In the genomic region with DNA sequence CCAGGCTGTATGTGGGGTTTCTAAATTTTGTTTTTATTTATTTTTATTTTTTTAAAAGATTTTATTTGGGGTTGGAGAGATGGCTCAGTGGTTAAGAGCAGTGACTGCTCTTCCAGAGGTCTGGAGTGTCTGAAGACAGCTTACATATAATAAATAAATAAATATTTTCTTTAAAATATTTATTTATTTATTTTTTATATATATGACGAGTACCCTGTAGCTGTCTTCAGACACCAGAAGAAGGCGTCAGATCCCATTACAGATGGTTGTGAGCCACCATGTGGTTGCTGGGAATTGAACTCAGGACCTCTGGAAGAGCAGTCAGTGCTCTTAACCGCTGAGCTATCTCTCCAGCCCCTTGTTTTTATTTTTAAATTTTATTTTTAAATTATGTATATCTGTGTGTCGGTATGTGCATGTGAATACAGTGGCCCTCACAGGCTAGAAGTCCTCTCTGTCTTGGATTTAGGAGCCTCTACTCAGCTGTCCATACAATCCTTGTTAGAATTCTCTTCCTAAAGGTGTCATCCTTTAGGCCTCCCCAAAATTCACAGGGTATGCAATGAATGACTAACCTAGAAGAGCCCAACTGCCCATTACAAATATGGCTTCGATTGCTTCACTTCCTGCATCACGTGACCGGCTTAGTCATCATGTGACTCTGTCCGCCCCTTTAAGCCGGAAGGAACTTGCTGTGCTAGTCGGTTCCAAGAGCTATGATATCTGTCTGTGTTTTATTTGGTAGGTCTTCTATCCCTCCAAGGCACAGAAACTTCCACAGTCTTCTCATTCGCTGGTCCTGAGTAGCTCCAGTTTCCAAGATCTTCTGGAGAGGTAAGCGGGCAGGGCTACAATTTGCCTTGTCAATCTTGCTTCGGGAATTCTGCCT, we compare ENCODE assay signal across 8 mouse cellular contexts. TPM values are rescaled to one million over a fixed set of nuclear protein-coding genes. Genes with fewer than 3 reads are reported as not detected.
DNase-seq lines count a peak whose midpoint lies in the region; ATAC-seq lines count a peak whose summit lies in the region.

TSS of gene Gba (plus strand) at position 676 of the 889 bp plus-strand sequence.

- peak within 1 kb of the TSS; percentile 67 for H3K9ac ChIP-seq in hindbrain, embryonic 16.5 days (ENCODE audit: low read depth, low read length)

- no peaks in the 10 kb centered on the region for H3K9me3 ChIP-seq in hindbrain, embryonic 16.5 days (ENCODE audit: control insufficient read depth, low read length)

- H3K4me2 ChIP-seq in hindbrain, embryonic 16.5 days (ENCODE audit: low read length), result peak within 1 kb of the TSS; percentile 87

- peaks cover 36% of the 10 kb centered on the region for H3K79me2 ChIP-seq in macrophage (ENCODE audit: inconsistent target)

- H3K4me1 ChIP-seq in hindbrain, embryonic 16.5 days (ENCODE audit: control insufficient read depth, insufficient read depth, low read depth, low read length), result peaks cover 5% of the 10 kb centered on the region

- H3K27me3 ChIP-seq in hindbrain, embryonic 16.5 days (replicated peaks; ENCODE audit: control insufficient read depth, insufficient read depth, low read length), result no peaks in the 10 kb centered on the region

- H3K27ac ChIP-seq in hindbrain, embryonic 16.5 days (ENCODE audit: low read depth, low read length), result peak within 1 kb of the TSS; percentile 10; the same call in 1 of the 2 replicates
- peak within 1 kb of the TSS; percentile 72 for H3K27ac ChIP-seq in macrophage

- peaks cover 13% of the 10 kb centered on the region; the same call in 1 of the 2 replicates for H3K36me3 ChIP-seq in hindbrain, embryonic 16.5 days (ENCODE audit: control insufficient read depth, insufficient read depth, low read length)
- peaks cover 36% of the 10 kb centered on the region for H3K36me3 ChIP-seq in macrophage (ENCODE audit: inconsistent target)

- WGBS in hindbrain, embryonic 16.5 days, result 25% methylated on average over 13 of the region's 13 CpGs
- WGBS in macrophage (ENCODE audit: missing documents), result 23% methylated on average over 12 of the region's 13 CpGs

- DNase-seq in WW6 (ENCODE audit: low read depth, low spot score), result peak; percentile 64
- peak; percentile 84 to 91 for DNase-seq in cerebellum, postnatal 36 days
- peak; percentile 88 for DNase-seq in gastrocnemius, adult 18-20 months (ENCODE audit: low spot score)
- DNase-seq in left cerebral cortex, adult 18-20 months (ENCODE audit: low spot score in 2 of 2), result peak; percentile 87 to 88
- peak; percentile 89 for DNase-seq in right cerebral cortex, adult 18-20 months
- peak; percentile 89 for DNase-seq in urinary bladder, postnatal 25 days (ENCODE audit: low spot score)

- ATAC-seq in hindbrain, embryonic 16.5 days, result peak; percentile 89

- H3K4me3 ChIP-seq in hindbrain, embryonic 16.5 days (ENCODE audit: low read length), result peak within 1 kb of the TSS; percentile 59
- peak within 1 kb of the TSS; percentile 80 for H3K4me3 ChIP-seq in macrophage (ENCODE audit: inconsistent target)

RNA-seq across cellular contexts. Expression of gene Gba, which starts in this region (rescaled TPM):
- total RNA-seq in gastrocnemius, adult 18-20 months (2021), result 10 to 100 TPM; 15.5 to 17.8 TPM
- polyA plus RNA-seq in hindbrain, embryonic 16.5 days (2015; fragmentation: Nextera tagmentation; extraction: Ambion mirVana), result 51.8 and 54.0 TPM in 2 replicates
- total RNA-seq in left cerebral cortex, adult 18-20 months (2021), result 10 to 100 TPM; 61.5 to 64.9 TPM
- 100 to 1,000 TPM in 25 of 26 experiments, 10 to 100 TPM in 1; 94.8 to 225 (median 139) TPM for total RNA-seq in macrophage (2018; cell fraction: chromatin; rRNA removed)
- 100 to 1,000 TPM; 167 to 269 (median 214) TPM for total RNA-seq in macrophage (2018; cell fraction: cytosol; rRNA removed)
- total RNA-seq in macrophage (2018; cell fraction: nucleus; rRNA removed), result 100 to 1,000 TPM; 126 to 313 (median 238) TPM
- 205 to 294 TPM (median 220 TPM) in 3 replicates for polyA plus RNA-seq in macrophage (2018)

Comparison
In these comparisons a context has a peak if more than half of its experiments do, and no peak if none do; other contexts are left out.
1. Peak in every context shown above with its lines: DNase-seq, ATAC-seq, H3K4me3 ChIP-seq and H3K27ac ChIP-seq.